9 mouse cellular contexts compared by ENCODE assay signal in the genomic region with DNA sequence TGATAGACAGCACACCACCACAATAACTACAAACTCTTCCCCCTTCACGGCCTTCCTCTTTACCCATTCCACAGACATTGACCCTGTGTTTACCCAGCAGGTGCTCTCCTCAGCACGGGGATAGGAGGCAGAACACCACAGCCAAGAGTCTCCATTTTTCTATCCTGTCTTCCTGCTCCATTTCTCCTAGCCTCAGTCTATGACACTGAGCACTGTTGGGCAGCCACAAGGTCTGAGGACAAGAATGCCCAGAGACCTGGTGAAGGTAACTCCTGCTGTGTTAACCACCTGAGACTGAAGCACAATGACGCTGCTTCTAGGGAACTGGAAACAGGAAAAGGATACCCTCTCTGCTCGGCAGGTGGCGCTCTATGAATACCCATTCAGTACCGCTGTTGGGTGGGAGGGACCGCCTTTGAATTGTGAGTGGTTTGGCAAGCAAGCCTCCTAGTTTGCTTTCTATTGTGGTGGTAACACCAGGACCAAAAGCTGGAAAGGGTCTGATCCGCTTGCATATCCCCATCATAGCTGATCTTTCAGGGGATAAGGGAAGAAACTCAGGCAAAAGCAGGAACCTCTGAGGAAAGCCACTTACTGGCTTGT. TPM values are rescaled to one million over a fixed set of nuclear protein-coding genes. Genes with fewer than 3 reads are reported as not detected.
DNase-seq lines count a peak whose midpoint lies in the region; ATAC-seq and TF ChIP-seq lines count a peak whose summit lies in the region.
"Had no signal": no experiment of that assay in that cellular context is flagged by ENCODE, and none has a peak within 500 bp of the region (broad histone marks: within the 10 kb centered on the region; RNA-seq: fewer than 3 reads in every experiment).

No protein-coding gene starts in this region.

- TF ChIP-seq POLR2A in cerebellum, adult 2 months (IDR thresholded peaks at IDR 0.05; ENCODE audit: borderline replicate concordance, insufficient read depth, low read length) = no peak

- TF ChIP-seq CTCF in cerebellum, adult 2 months (IDR thresholded peaks at IDR 0.05; ENCODE audit: borderline replicate concordance, insufficient read depth, low read depth, low read length) = peak; percentile 68

- H3K27me3 ChIP-seq in hindbrain, embryonic 11.5 days (ENCODE audit: control insufficient read depth, insufficient read depth, low read length) = no peaks in the 10 kb centered on the region
- H3K27me3 ChIP-seq in hindbrain, embryonic 13.5 days = no peaks in the 10 kb centered on the region
- H3K27me3 ChIP-seq in cerebellum, adult 2 months (ENCODE audit: control insufficient read depth, insufficient read depth, low read length) = no peaks in the 10 kb centered on the region
- H3K27me3 ChIP-seq in midbrain, embryonic 14.5 days (ENCODE audit: control insufficient read depth, insufficient read depth, low read length) = no peaks in the 10 kb centered on the region

- H3K36me3 ChIP-seq in hindbrain, embryonic 11.5 days (ENCODE audit: control insufficient read depth, insufficient read depth, low read length) = no peaks in the 10 kb centered on the region; the same call in 1 of the 2 replicates
- H3K36me3 ChIP-seq in hindbrain, embryonic 13.5 days = peaks cover 93% of the 10 kb centered on the region
- H3K36me3 ChIP-seq in midbrain, embryonic 14.5 days (ENCODE audit: control insufficient read depth, insufficient read depth, low read length) = peaks cover 94% of the 10 kb centered on the region

- H3K27ac ChIP-seq in hindbrain, embryonic 11.5 days (ENCODE audit: low read depth, low read length) = no peak overlapping the region
- H3K27ac ChIP-seq in hindbrain, embryonic 13.5 days = no peak overlapping the region
- no peak overlapping the region for H3K27ac ChIP-seq in cerebellum, adult 2 months (ENCODE audit: insufficient read depth, low read length)
- H3K27ac ChIP-seq in midbrain, embryonic 14.5 days (replicated peaks; ENCODE audit: low read depth, low read length) = no peak overlapping the region

- peak; percentile 77 for DNase-seq in hindbrain, embryonic 11.5 days (ENCODE audit: low spot score)
- DNase-seq in cerebellum, adult 2 months = peak; percentile 51 to 62
- peak; percentile 44 for DNase-seq in forelimb bud, embryonic 11.5 days (ENCODE audit: low read depth, low spot score)
- DNase-seq in induced T-regulatory cell, adult 2 months (ENCODE audit: low read depth) = peak; percentile 89
- peak; percentile 81 to 82 for DNase-seq in left cerebral cortex, postnatal 14 days (ENCODE audit: low spot score in 2 of 2)
- peak; percentile 85 for DNase-seq in midbrain, embryonic 14.5 days
- peak; percentile 60 to 85 for DNase-seq in spleen, postnatal 10 days (ENCODE audit: low spot score in 2 of 2)

- H3K4me1 ChIP-seq in hindbrain, embryonic 11.5 days (replicated peaks; ENCODE audit: control insufficient read depth, insufficient read depth, low read length) = no peaks in the 10 kb centered on the region
- H3K4me1 ChIP-seq in hindbrain, embryonic 13.5 days (replicated peaks) = no peaks in the 10 kb centered on the region
- H3K4me1 ChIP-seq in cerebellum, adult 2 months (ENCODE audit: control insufficient read depth, insufficient read depth, low read length) = no peaks in the 10 kb centered on the region
- H3K4me1 ChIP-seq in midbrain, embryonic 14.5 days (ENCODE audit: control insufficient read depth, insufficient read depth, low read length) = no peaks in the 10 kb centered on the region

- no peaks in the 10 kb centered on the region for H3K9me3 ChIP-seq in hindbrain, embryonic 11.5 days (ENCODE audit: control insufficient read depth, low read length)
- H3K9me3 ChIP-seq in hindbrain, embryonic 13.5 days = no peaks in the 10 kb centered on the region
- H3K9me3 ChIP-seq in midbrain, embryonic 14.5 days (ENCODE audit: control insufficient read depth, low read length) = no peaks in the 10 kb centered on the region

- no peak overlapping the region for H3K4me3 ChIP-seq in hindbrain, embryonic 11.5 days (ENCODE audit: low read depth, low read length)
- no peak overlapping the region for H3K4me3 ChIP-seq in hindbrain, embryonic 13.5 days
- no peak overlapping the region for H3K4me3 ChIP-seq in cerebellum, adult 2 months (replicated peaks; ENCODE audit: insufficient read depth, low read depth, low read length)
- no peak overlapping the region for H3K4me3 ChIP-seq in midbrain, embryonic 14.5 days (replicated peaks; ENCODE audit: low read depth, low read length)
- H3K4me3 ChIP-seq: myocyte had no signal

- intact Hi-C loops in left cerebral cortex, postnatal 14 days (cut with DNase I) = loop anchor here (10.0 kb wide), 1 partner anchor 278 kb away; no protein-coding TSS in a partner anchor

- H3K9ac ChIP-seq in hindbrain, embryonic 11.5 days (ENCODE audit: low read depth, low read length) = no peak overlapping the region
- H3K9ac ChIP-seq in hindbrain, embryonic 13.5 days = no peak overlapping the region
- no peak overlapping the region for H3K9ac ChIP-seq in midbrain, embryonic 14.5 days (replicated peaks; ENCODE audit: low read length)

- no peak overlapping the region for H3K4me2 ChIP-seq in hindbrain, embryonic 11.5 days (replicated peaks; ENCODE audit: low read depth, low read length)
- H3K4me2 ChIP-seq in hindbrain, embryonic 13.5 days = no peak overlapping the region
- no peak overlapping the region for H3K4me2 ChIP-seq in midbrain, embryonic 14.5 days (ENCODE audit: low read length)

- no peak for ATAC-seq in hindbrain, embryonic 11.5 days (ENCODE audit: low FRiP score)
- ATAC-seq in hindbrain, embryonic 13.5 days (ENCODE audit: low FRiP score) = no peak
- peak; percentile 34; the same call in 1 of the 2 replicates for ATAC-seq in midbrain, embryonic 14.5 days (ENCODE audit: low FRiP score, low TSS enrichment)

- 55% methylated on average over 8 of the region's 8 CpGs for WGBS in hindbrain, embryonic 11.5 days
- WGBS in hindbrain, embryonic 13.5 days = 42% methylated on average over 8 of the region's 8 CpGs
- 41% methylated on average over 8 of the region's 8 CpGs for whole genome bisulfite sequencing in cerebellum, adult 2 months
- 48% methylated on average over 8 of the region's 8 CpGs for WGBS in midbrain, embryonic 14.5 days

RNA-seq across cellular contexts. Expression of gene Poglut1, which starts 13.4 kb away (rescaled TPM):
- polyA plus RNA-seq in hindbrain, embryonic 11.5 days (2014; fragmentation: Nextera tagmentation; extraction: Ambion mirVana) = 69.8 and 77.3 TPM in 2 replicates
- polyA plus RNA-seq in hindbrain, embryonic 13.5 days (2015; fragmentation: Nextera tagmentation; extraction: Ambion mirVana) = 62.0 and 66.7 TPM in 2 replicates
- polyA plus RNA-seq in cerebellum, adult 2 months (2012; rRNA removed) = 55.9 and 59.9 TPM in 2 replicates
- total RNA-seq in left cerebral cortex, postnatal 14 days (2021) = 10 to 100 TPM; 37.1 to 43.1 TPM
- 49.0 and 62.8 TPM in 2 replicates for polyA plus RNA-seq in midbrain, embryonic 14.5 days (2014; fragmentation: Nextera tagmentation; extraction: Ambion mirVana)

RNA-seq across cellular contexts. Expression of gene Timmdc1, which starts 14.2 kb away (rescaled TPM):
- polyA plus RNA-seq in hindbrain, embryonic 11.5 days (2014; fragmentation: Nextera tagmentation; extraction: Ambion mirVana) = 26.9 and 35.6 TPM in 2 replicates
- polyA plus RNA-seq in hindbrain, embryonic 13.5 days (2015; fragmentation: Nextera tagmentation; extraction: Ambion mirVana) = 37.3 and 37.8 TPM in 2 replicates
- polyA plus RNA-seq in cerebellum, adult 2 months (2012; rRNA removed) = 19.7 and 19.9 TPM in 2 replicates
- 10 to 100 TPM; 30.2 to 31.5 TPM for total RNA-seq in left cerebral cortex, postnatal 14 days (2021)
- polyA plus RNA-seq in midbrain, embryonic 14.5 days (2014; fragmentation: Nextera tagmentation; extraction: Ambion mirVana) = 28.5 and 28.9 TPM in 2 replicates

RNA-seq across cellular contexts. Expression of gene Tmem39a, which starts 21.9 kb away (rescaled TPM):
- polyA plus RNA-seq in hindbrain, embryonic 11.5 days (2014; fragmentation: Nextera tagmentation; extraction: Ambion mirVana) = 74.8 and 91.1 TPM in 2 replicates
- polyA plus RNA-seq in hindbrain, embryonic 13.5 days (2015; fragmentation: Nextera tagmentation; extraction: Ambion mirVana) = 42.4 and 50.3 TPM in 2 replicates
- 62.9 and 63.0 TPM in 2 replicates for polyA plus RNA-seq in cerebellum, adult 2 months (2012; rRNA removed)
- total RNA-seq in left cerebral cortex, postnatal 14 days (2021) = 10 to 100 TPM; 21.7 to 24.5 TPM
- polyA plus RNA-seq in midbrain, embryonic 14.5 days (2014; fragmentation: Nextera tagmentation; extraction: Ambion mirVana) = 35.6 and 38.6 TPM in 2 replicates
